Mouse (Mus musculus): Measurements from ENCODE around the gene Dnah2. TPM values are rescaled to one million over a fixed set of nuclear protein-coding genes. Genes with fewer than 3 reads are reported as not detected.
A peak's percentile ranks its signal among the peaks of the same experiment; 100 is the strongest.
"Not testable (repeated sequence)": the region's sequence is repeated elsewhere in the genome, so short reads cannot be mapped to it uniquely, and the experiment has no call there.

Dnah2 gene
- polyA plus RNA-seq, 2 experiments: 0.01 to 0.03 TPM

- H3K4me2 ChIP-seq (ENCODE audit: low read depth); H3K4me3 ChIP-seq (ENCODE audit: insufficient read depth in 1 of 2, low read depth in 2 of 2, low read length in 2 of 2); H3K9ac ChIP-seq (replicated peaks); H3K4me1 ChIP-seq (replicated peaks; ENCODE audit: control insufficient read depth in 2 of 2, insufficient read depth in 2 of 2, low read length in 1 of 2); H3K9me3 ChIP-seq (ENCODE audit: control insufficient read depth, low read length); H3K27ac ChIP-seq; ATAC-seq (ENCODE audit: insufficient read depth); DNase-seq (ENCODE audit: low read depth in 3 of 3, low spot score in 3 of 3); H3K36me3 ChIP-seq (replicated peaks; ENCODE audit: control insufficient read depth, insufficient read depth, low read depth): not testable (repeated sequence)
- WGBS (ENCODE audit: insufficient replicate concordance): 70% methylated on average over 6 of the region's 6 CpGs
- H3K27me3 ChIP-seq (ENCODE audit: control insufficient read depth, insufficient read depth, low read length): peaks cover 16% of the 10 kb centered on the region
- TF ChIP-seq CTCF (IDR thresholded peaks at IDR 0.05; ENCODE audit: low read depth): peak; percentile 57
Observed at GRCm38 (mm10) chr11:69530755-69531154, 18.2 kb downstream of the Dnah2 start.

GRCm38 (mm10) chr11:69530281-69530680 lies 18.6 kb downstream of the Dnah2 start:
- H3K4me3 ChIP-seq (ENCODE audit: insufficient read depth in 1 of 2, low read depth in 2 of 2, low read length in 2 of 2); H3K36me3 ChIP-seq (replicated peaks; ENCODE audit: control insufficient read depth, insufficient read depth, low read depth); H3K9ac ChIP-seq (replicated peaks); DNase-seq (ENCODE audit: low read depth in 3 of 3, low spot score in 3 of 3); H3K27ac ChIP-seq; ATAC-seq (ENCODE audit: insufficient read depth); H3K9me3 ChIP-seq (ENCODE audit: control insufficient read depth, low read length); H3K4me2 ChIP-seq (ENCODE audit: low read depth); H3K4me1 ChIP-seq (replicated peaks; ENCODE audit: control insufficient read depth in 2 of 2, insufficient read depth in 2 of 2, low read length in 1 of 2): not testable (repeated sequence)
- WGBS (ENCODE audit: insufficient replicate concordance): 83% methylated on average over 3 of the region's 3 CpGs
- H3K27me3 ChIP-seq (ENCODE audit: control insufficient read depth, insufficient read depth, low read length): peaks cover 16% of the 10 kb centered on the region

GRCm38 (mm10) chr11:69528031-69528390 lies 20.9 kb downstream of the Dnah2 start:
- ATAC-seq (ENCODE audit: insufficient read depth) (no peak), DNase-seq (ENCODE audit: low read depth in 3 of 3, low spot score in 3 of 3) (no peak)
- WGBS (ENCODE audit: insufficient replicate concordance): 66% methylated on average over 4 of the region's 4 CpGs
- Histone ChIP-seq H3K4me2 (ENCODE audit: low read depth) (no peak overlapping the region), H3K27me3 (ENCODE audit: control insufficient read depth, insufficient read depth, low read length) (peaks cover 16% of the 10 kb centered on the region), H3K36me3 (replicated peaks; ENCODE audit: control insufficient read depth, insufficient read depth, low read depth) (no peaks in the 10 kb centered on the region), H3K9me3 (ENCODE audit: control insufficient read depth, low read length) (no peaks in the 10 kb centered on the region), H3K27ac (no peak overlapping the region), H3K9ac (replicated peaks) (no peak overlapping the region), H3K4me3 (ENCODE audit: insufficient read depth in 1 of 2, low read depth in 2 of 2, low read length in 2 of 2) (no peak overlapping the region), H3K4me1 (replicated peaks; ENCODE audit: control insufficient read depth in 2 of 2, insufficient read depth in 2 of 2, low read length in 1 of 2) (0 out of 4 replicates have a peak, but pooled peaks cover 0 to 6% of the 10 kb centered on the region in 2 experiments)
- TF ChIP-seq EP300 (IDR thresholded peaks at IDR 0.05; ENCODE audit: low read depth) (no peak), CTCF (IDR thresholded peaks at IDR 0.05; ENCODE audit: low read depth) (no peak)

GRCm38 (mm10) chr11:69527098-69528030 lies 21.5 kb downstream of the Dnah2 start:
- Histone ChIP-seq H3K27ac (no peak overlapping the region), H3K4me3 (ENCODE audit: insufficient read depth in 1 of 2, low read depth in 2 of 2, low read length in 2 of 2) (no peak overlapping the region), H3K9ac (replicated peaks) (no peak overlapping the region), H3K4me2 (ENCODE audit: low read depth) (no peak overlapping the region), H3K4me1 (replicated peaks; ENCODE audit: control insufficient read depth in 2 of 2, insufficient read depth in 2 of 2, low read length in 1 of 2) (0 out of 4 replicates have a peak, but pooled peaks cover 0 to 6% of the 10 kb centered on the region in 2 experiments), H3K27me3 (ENCODE audit: control insufficient read depth, insufficient read depth, low read length) (peaks cover 16% of the 10 kb centered on the region), H3K36me3 (replicated peaks; ENCODE audit: control insufficient read depth, insufficient read depth, low read depth) (no peaks in the 10 kb centered on the region), H3K9me3 (ENCODE audit: control insufficient read depth, low read length) (no peaks in the 10 kb centered on the region)
- ATAC-seq (ENCODE audit: insufficient read depth) (no peak), DNase-seq (ENCODE audit: low read depth in 3 of 3, low spot score in 3 of 3) (no peak)
- TF ChIP-seq EP300 (IDR thresholded peaks at IDR 0.05; ENCODE audit: low read depth) (no peak), CTCF (IDR thresholded peaks at IDR 0.05; ENCODE audit: low read depth) (no peak)
- WGBS (ENCODE audit: insufficient replicate concordance): 18% methylated on average over 30 of the region's 30 CpGs

- 57% methylated on average over 4 of the region's 4 CpGs for WGBS (ENCODE audit: insufficient replicate concordance)
- DNase-seq (ENCODE audit: low read depth in 3 of 3, low spot score in 3 of 3) (no peak), ATAC-seq (ENCODE audit: insufficient read depth) (no peak)
- Histone ChIP-seq H3K4me3 (ENCODE audit: insufficient read depth in 1 of 2, low read depth in 2 of 2, low read length in 2 of 2) (no peak overlapping the region), H3K4me1 (replicated peaks; ENCODE audit: control insufficient read depth in 2 of 2, insufficient read depth in 2 of 2, low read length in 1 of 2) (peaks cover 2 to 7% of the 10 kb centered on the region in 2 experiments; a peak in 3 of 4 replicates), H3K36me3 (replicated peaks; ENCODE audit: control insufficient read depth, insufficient read depth, low read depth) (no peaks in the 10 kb centered on the region), H3K9me3 (ENCODE audit: control insufficient read depth, low read length) (no peaks in the 10 kb centered on the region), H3K27ac (no peak overlapping the region), H3K4me2 (ENCODE audit: low read depth) (no peak overlapping the region), H3K9ac (replicated peaks) (no peak overlapping the region), H3K27me3 (ENCODE audit: control insufficient read depth, insufficient read depth, low read length) (peaks cover 16% of the 10 kb centered on the region)
- TF ChIP-seq CTCF (IDR thresholded peaks at IDR 0.05; ENCODE audit: low read depth) (no peak), EP300 (IDR thresholded peaks at IDR 0.05; ENCODE audit: low read depth) (no peak)
Observed at GRCm38 (mm10) chr11:69526631-69527030, 22.3 kb downstream of the Dnah2 start.

Data from liver, embryonic 14.5 days (tissue).